Mouse (Mus musculus) embryonic facial prominence, embryonic 11.5 days (tissue): ENCODE data around the gene Apoc4. TPM values are rescaled to one million over a fixed set of nuclear protein-coding genes. Genes with fewer than 3 reads are reported as not detected.
A peak's percentile ranks its signal among the peaks of the same experiment; 100 is the strongest.

Experiments
- ATAC-seq: fragments of 200-750 bp; cut with Nextera tagmentation; replicated peaks from 2 replicates; pipeline ENCODE4 v1.8.0; 2017; ENCODE audit warnings: low read depth; ENCODE audit not compliant: insufficient number of reproducible peaks, low FRiP score, low TSS enrichment
- DNase-seq: peaks from one replicate; pipeline ENCODE4 v3.0.0-alpha.2; 2015; ENCODE audit warnings: low spot score
- H3K27ac ChIP-seq: fragments of 300-500 bp; sonication (generic); replicated peaks from 2 replicates; pipeline ENCODE4 v1.5.1; 2014; ENCODE audit warnings: mild to moderate bottlenecking, low read depth, low read length, control low read depth
- H3K27me3 ChIP-seq: fragments of 300-500 bp; sonication (generic); 2 replicates; pipeline ENCODE4 v1.6.1; 2014; ENCODE audit warnings: mild to moderate bottlenecking, low read length, moderate library complexity, mixed read lengths; ENCODE audit not compliant: control insufficient read depth, insufficient read depth
- H3K36me3 ChIP-seq: fragments of 300-500 bp; sonication (generic); replicated peaks from 2 replicates; pipeline ENCODE4 v1.6.1; 2014; ENCODE audit warnings: low read depth, mild to moderate bottlenecking, low read length, moderate library complexity, mixed read lengths; ENCODE audit not compliant: control insufficient read depth, insufficient read depth
- H3K4me1 ChIP-seq: fragments of 300-500 bp; sonication (generic); 2 replicates; pipeline ENCODE4 v1.6.1; 2014; ENCODE audit warnings: low read length, mixed read lengths; ENCODE audit not compliant: control insufficient read depth, insufficient read depth
- H3K4me2 ChIP-seq: fragments of 300-500 bp; sonication (generic); 2 replicates; pipeline ENCODE4 v1.6.1; 2014; ENCODE audit warnings: low read depth, mild to moderate bottlenecking, control low read depth, low read length, moderate library complexity
- H3K4me3 ChIP-seq: fragments of 300-500 bp; sonication (generic); 2 replicates; pipeline ENCODE4 v1.5.1; 2014; ENCODE audit warnings: low read depth, low read length, control low read depth
- H3K9ac ChIP-seq: fragments of 300-500 bp; sonication (generic); replicated peaks from 2 replicates; pipeline ENCODE4 v1.6.1; 2014; ENCODE audit warnings: mild to moderate bottlenecking, control low read depth, low read length
- H3K9me3 ChIP-seq: fragments of 300-500 bp; sonication (generic); replicated peaks from 2 replicates; pipeline ENCODE4 v1.6.1; 2016; ENCODE audit warnings: mild to moderate bottlenecking, low read length, inconsistent platforms, mixed read lengths; ENCODE audit not compliant: control insufficient read depth
- WGBS: fragments of 180-500 bp; shearing (Covaris S2); extraction: QIAGEN DNeasy Blood & Tissue Kit; methylation state at CpG from one replicate; pipeline ENCODE4 v1.1.7; 2014; 5-methylcytosine and 5-hydroxymethylcytosine counted together
- polyA plus RNA-seq: library from polyadenylated mRNA; unstranded; fragments of >200 nt; fragmentation: Nextera tagmentation; extraction: Ambion mirVana; gene quantifications from 2 replicates; pipeline ENCODE4 v1.2.1, GENCODE M21; 2014

Gene Apoc4
- polyA plus RNA-seq, 1 experiment from 2014 or later, result not detected

GRCm38 (mm10) chr7:19705271-19705670 is 24.0 kb upstream of the Apoc4 start:
- H3K9ac ChIP-seq, result no peak overlapping the region
- no peak overlapping the region for H3K27ac ChIP-seq
- no peaks in the 10 kb centered on the region for H3K27me3 ChIP-seq
- H3K4me1 ChIP-seq, result 0 out of 2 replicates have a peak, but pooled peaks cover 3% of the 10 kb centered on the region
- H3K4me2 ChIP-seq, result no peak overlapping the region
- WGBS, result 92% methylated on average over 7 of the region's 7 CpGs
- H3K4me3 ChIP-seq, result no peak overlapping the region
- ATAC-seq, result no peak
- no peak for DNase-seq
- H3K9me3 ChIP-seq, result no peaks in the 10 kb centered on the region
- peaks cover 3% of the 10 kb centered on the region for H3K36me3 ChIP-seq

- no peak for ATAC-seq
- H3K4me2 ChIP-seq, result no peak overlapping the region
- 92% methylated on average over 4 of the region's 4 CpGs for WGBS
- H3K9ac ChIP-seq, result no peak overlapping the region
- no peak overlapping the region for H3K27ac ChIP-seq
- DNase-seq, result no peak
- no peak overlapping the region for H3K4me3 ChIP-seq
- H3K36me3 ChIP-seq, result peaks cover 3% of the 10 kb centered on the region
- H3K4me1 ChIP-seq, result peaks cover 3% of the 10 kb centered on the region; the same call in 1 of the 2 replicates
- no peaks in the 10 kb centered on the region for H3K9me3 ChIP-seq
- no peaks in the 10 kb centered on the region for H3K27me3 ChIP-seq
Observed at GRCm38 (mm10) chr7:19704475-19704874, 23.2 kb upstream of the Apoc4 start.

GRCm38 (mm10) chr7:19702859-19703555 is 21.7 kb upstream of the Apoc4 start:
- WGBS, result 92% methylated on average over 16 of the region's 16 CpGs

GRCm38 (mm10) chr7:19701069-19701761 is 19.9 kb upstream of the Apoc4 start:
- Histone ChIP-seq H3K36me3 (peaks cover 4% of the 10 kb centered on the region), H3K9me3 (no peaks in the 10 kb centered on the region), H3K4me1 (peaks cover 5% of the 10 kb centered on the region; the same call in 1 of the 2 replicates), H3K4me3 (no peak overlapping the region), H3K27ac (no peak overlapping the region), H3K4me2 (no peak overlapping the region), H3K27me3 (no peaks in the 10 kb centered on the region), H3K9ac (peak overlapping the region; percentile 32; the same call in 1 of the 2 replicates)
- ATAC-seq, result peak; percentile 46; the same call in 1 of the 2 replicates
- peak; percentile 75 for DNase-seq
- 29% methylated on average over 22 of the region's 22 CpGs for WGBS

More at GRCm38 (mm10) chr7:19702859-19703555, 21.7 kb upstream of the Apoc4 start:
- Histone ChIP-seq H3K9me3 (no peaks in the 10 kb centered on the region), H3K4me3 (no peak overlapping the region), H3K4me2 (no peak overlapping the region), H3K9ac (no peak overlapping the region), H3K27ac (no peak overlapping the region), H3K4me1 (peaks cover 5% of the 10 kb centered on the region; the same call in 1 of the 2 replicates), H3K36me3 (no peaks in the 10 kb centered on the region; the same call in none of the 2 replicates), H3K27me3 (no peaks in the 10 kb centered on the region)
- ATAC-seq, result no peak
- DNase-seq, result no peak

GRCm38 (mm10) chr7:19700299-19701068 is 19.2 kb upstream of the Apoc4 start:
- peaks cover 4% of the 10 kb centered on the region for H3K36me3 ChIP-seq
- peaks cover 5% of the 10 kb centered on the region; the same call in 1 of the 2 replicates for H3K4me1 ChIP-seq

GRCm38 (mm10) chr7:19699827-19700148 is 18.5 kb upstream of the Apoc4 start:
- no peaks in the 10 kb centered on the region for H3K27me3 ChIP-seq
- no peak overlapping the region for H3K9ac ChIP-seq
- peaks cover 4% of the 10 kb centered on the region for H3K36me3 ChIP-seq
- DNase-seq, result no peak
- WGBS, result 74% methylated on average over 4 of the region's 4 CpGs
- no peak for ATAC-seq
- H3K9me3 ChIP-seq, result no peaks in the 10 kb centered on the region
- no peak overlapping the region for H3K27ac ChIP-seq
- no peak overlapping the region; the same call in 1 of the 2 replicates for H3K4me2 ChIP-seq
- H3K4me3 ChIP-seq, result no peak overlapping the region
- peaks cover 5% of the 10 kb centered on the region; the same call in 1 of the 2 replicates for H3K4me1 ChIP-seq

More at GRCm38 (mm10) chr7:19700299-19701068, 19.2 kb upstream of the Apoc4 start:
- no peaks in the 10 kb centered on the region for H3K9me3 ChIP-seq
- H3K4me2 ChIP-seq, result no peak overlapping the region
- peak overlapping the region; percentile 32; the same call in 1 of the 2 replicates for H3K9ac ChIP-seq
- no peak for ATAC-seq
- H3K27me3 ChIP-seq, result no peaks in the 10 kb centered on the region
- H3K4me3 ChIP-seq, result no peak overlapping the region
- DNase-seq, result no peak
- 59% methylated on average over 12 of the region's 12 CpGs for WGBS
- no peak overlapping the region for H3K27ac ChIP-seq

- Histone ChIP-seq H3K27me3 (no peaks in the 10 kb centered on the region), H3K9ac (peak within 1 kb of the TSS; percentile 59), H3K9me3 (no peaks in the 10 kb centered on the region), H3K4me1 (peaks cover 5% of the 10 kb centered on the region; the same call in 1 of the 2 replicates), H3K4me3 (peak within 1 kb of the TSS; percentile 35), H3K36me3 (peaks cover 4% of the 10 kb centered on the region), H3K27ac (no peak within 1 kb of the TSS; the same call in 1 of the 2 replicates), H3K4me2 (peak within 1 kb of the TSS; percentile 70)
- DNase-seq (peak; percentile 74), ATAC-seq (peak; percentile 30)
- under 1% methylated on average over 20 of the region's 20 CpGs for WGBS
Observed at GRCm38 (mm10) chr7:19698907-19699826, 17.9 kb upstream of the Apoc4 start, which contains the start of gene Apoe. Gene Apoe, minus strand, starts transcription at chr7:19699188.
